Mouse (Mus musculus) left cerebral cortex, adult 18-20 months (tissue): ENCODE measurements around the gene Ppme1. TPM values are rescaled to one million over a fixed set of nuclear protein-coding genes. Genes with fewer than 3 reads are reported as not detected.
A peak's percentile ranks its signal among the peaks of the same experiment; 100 is the strongest.

Source experiments
- DNase-seq, 2 experiments: peaks; one replicate each; pipeline ENCODE4 v3.0.0; 2021 to 2022; ENCODE audit warnings: low spot score in 2 of 2, mixed read lengths in 1 of 2
- total RNA-seq, 2 experiments: library from RNA; stranded (reverse); gene quantifications; 2 replicates each; pipeline ENCODE4 v1.2.3; 2021

Gene Ppme1
- total RNA-seq, 2 experiments from 2014 or later, result 208 to 219 TPM

- no peak for DNase-seq
Measured at GRCm38 (mm10) chr7:100328636-100329035, 43.5 kb downstream of the Ppme1 start.

GRCm38 (mm10) chr7:100327514-100327913 lies 44.6 kb downstream of the Ppme1 start:
- no peak for DNase-seq

GRCm38 (mm10) chr7:100325482-100325881 lies 46.6 kb downstream of the Ppme1 start:
- DNase-seq, result peak; percentile 43 to 72

DNA sequence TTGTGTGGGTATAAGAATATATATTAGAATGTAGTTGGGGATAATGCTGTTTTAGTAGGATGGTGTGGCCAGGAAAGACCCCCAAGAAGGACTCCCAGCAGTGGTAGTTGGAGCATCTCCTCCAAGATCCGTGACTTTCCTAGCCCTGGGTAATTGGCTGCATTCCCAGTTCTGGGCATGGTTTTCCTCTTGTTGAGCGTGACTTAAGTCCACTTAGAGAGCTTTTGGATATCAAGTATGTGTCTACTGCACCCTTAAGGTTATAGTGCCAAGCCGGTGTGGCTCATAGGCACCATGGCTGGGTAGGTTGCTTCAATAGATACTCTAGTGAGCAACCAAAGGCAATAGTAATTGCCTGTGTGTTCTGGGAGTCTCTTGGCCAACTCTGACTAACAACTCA lies 48.4 kb downstream of the Ppme1 start:
- DNase-seq, result no peak

DNA sequence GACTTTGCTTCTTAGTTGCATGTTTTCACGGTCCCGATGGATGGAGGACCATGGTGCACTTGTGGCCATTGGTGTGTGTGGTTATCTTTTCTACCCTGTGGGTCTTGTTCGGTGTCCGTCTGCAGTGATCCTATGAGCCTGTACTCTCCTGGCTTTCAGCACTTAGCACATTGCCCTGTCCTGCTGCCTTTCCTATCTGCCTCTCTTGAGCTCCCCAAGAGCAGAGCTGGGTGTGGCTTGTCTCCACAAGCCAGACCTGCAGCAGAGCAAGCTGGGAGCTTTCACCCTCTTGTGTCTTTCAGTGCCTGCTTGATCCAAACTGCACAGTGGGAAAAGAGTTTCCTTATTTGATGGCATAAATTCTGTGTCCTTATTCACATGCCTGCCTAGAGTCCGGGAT lies 54.6 kb downstream of the Ppme1 start:
- no peak for DNase-seq

- no peak for DNase-seq
Measured at GRCm38 (mm10) chr7:100316924-100317323, 55.2 kb downstream of the Ppme1 start.

DNA sequence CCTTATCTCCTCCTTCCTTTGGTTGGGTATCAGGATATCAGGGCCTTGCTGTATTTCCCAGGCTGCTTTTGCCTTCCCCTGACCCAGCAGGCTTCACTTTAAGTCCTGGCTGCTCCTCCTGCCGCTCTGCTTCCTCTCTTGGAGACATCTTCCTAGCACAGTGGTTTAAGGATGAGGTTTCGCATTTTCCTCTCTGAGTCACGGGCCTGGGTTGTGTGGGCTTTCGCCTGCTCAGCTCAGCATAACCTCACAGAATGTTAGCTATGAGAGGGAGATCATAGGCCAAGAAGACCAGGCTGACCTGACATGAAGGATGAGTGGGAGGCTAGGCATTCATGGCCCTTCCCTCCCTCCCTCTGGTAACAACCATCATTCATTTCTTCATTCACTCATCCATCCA lies 59.4 kb downstream of the Ppme1 start:
- no peak for DNase-seq

- no peak for DNase-seq
Measured at GRCm38 (mm10) chr7:100310290-100310689, 61.8 kb downstream of the Ppme1 start.

DNA sequence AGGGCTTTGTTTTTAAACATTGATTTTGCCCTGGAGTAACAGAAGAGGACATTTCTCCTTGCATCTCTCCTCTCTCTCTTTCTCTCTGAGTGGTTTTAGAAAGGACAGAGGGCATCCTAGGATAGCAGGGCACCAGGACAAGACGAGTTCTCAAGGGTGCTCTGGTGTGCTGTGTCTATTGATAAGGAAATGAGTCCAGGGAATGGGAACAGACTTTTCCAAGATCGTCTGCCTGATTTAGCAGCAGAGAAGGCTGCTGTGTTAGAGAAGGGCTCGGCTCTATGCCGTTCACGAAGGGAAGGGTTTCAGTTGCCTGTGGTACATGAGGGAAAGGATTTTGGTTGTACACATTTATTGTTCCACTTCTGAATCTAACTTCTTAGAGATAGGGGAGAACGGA lies 62.4 kb downstream of the Ppme1 start:
- DNase-seq, result no peak

DNA sequence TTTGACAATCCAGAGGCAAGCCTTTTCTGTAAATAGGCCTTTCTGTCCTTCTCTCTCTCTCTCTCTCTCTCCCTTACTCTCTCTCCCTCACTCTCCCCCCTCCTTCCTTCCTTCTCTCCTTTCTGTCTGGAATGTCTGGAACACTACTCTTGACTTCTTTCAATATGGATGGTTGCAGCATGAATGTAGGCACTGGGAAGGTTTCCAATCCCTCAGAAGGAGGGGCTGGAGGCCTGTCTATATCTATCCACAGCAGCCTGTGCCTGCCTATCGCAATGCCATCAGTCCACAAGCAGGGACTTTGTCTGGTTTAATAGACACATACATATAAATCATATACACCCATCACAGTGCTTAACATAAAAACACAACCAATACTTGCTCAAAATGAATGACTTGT lies 62.9 kb downstream of the Ppme1 start:
- no peak for DNase-seq

DNA sequence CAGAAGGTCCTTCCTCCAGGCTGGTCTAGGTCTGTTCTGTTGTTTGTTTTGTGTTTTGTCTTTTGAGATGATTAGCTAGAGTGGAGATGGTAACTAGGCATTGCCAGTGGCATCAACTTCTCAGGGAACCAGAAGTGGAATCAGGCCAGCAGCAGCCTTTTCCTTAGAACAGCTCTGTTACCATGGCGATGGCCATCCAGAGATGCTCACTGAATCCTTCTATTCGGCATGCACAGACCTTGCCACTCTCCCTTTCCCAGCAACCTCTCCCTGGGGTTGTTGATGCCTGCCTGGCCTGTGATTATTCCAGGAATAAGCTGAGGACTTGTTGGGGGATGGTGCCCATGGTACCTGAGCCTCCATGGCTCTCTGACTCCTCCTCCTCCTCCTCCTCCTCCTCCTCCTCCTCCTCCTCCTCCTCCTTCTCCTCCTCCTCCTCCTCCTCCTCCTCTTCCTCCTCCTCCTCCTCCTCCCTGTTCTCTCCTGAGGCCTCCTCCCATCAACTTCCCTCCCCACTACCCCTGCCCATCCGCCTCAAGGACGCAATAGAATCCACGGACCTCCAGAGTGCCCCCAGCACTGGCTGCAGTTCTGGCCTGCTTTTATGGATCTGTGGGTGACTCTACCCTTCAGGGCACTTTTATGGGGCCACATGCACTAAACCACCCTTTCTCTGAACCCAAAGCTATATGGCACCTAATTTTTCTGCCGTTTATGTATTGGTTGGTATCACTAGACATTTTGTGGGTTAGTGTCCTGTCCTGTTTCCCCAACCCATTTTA lies 64.0 kb downstream of the Ppme1 start:
- DNase-seq, result peak; percentile 56 to 61

- no peak for DNase-seq
Measured at GRCm38 (mm10) chr7:100305894-100306293, 66.2 kb downstream of the Ppme1 start.

- DNase-seq, result peak; percentile 75 to 79
Measured at GRCm38 (mm10) chr7:100302316-100302715, 69.8 kb downstream of the Ppme1 start.

- DNase-seq, result no peak
Measured at GRCm38 (mm10) chr7:100301390-100301789, 70.7 kb downstream of the Ppme1 start.

GRCm38 (mm10) chr7:100298861-100299510 lies 73.1 kb downstream of the Ppme1 start:
- no peak for DNase-seq

GRCm38 (mm10) chr7:100296699-100297098 lies 75.4 kb downstream of the Ppme1 start:
- no peak for DNase-seq

DNA sequence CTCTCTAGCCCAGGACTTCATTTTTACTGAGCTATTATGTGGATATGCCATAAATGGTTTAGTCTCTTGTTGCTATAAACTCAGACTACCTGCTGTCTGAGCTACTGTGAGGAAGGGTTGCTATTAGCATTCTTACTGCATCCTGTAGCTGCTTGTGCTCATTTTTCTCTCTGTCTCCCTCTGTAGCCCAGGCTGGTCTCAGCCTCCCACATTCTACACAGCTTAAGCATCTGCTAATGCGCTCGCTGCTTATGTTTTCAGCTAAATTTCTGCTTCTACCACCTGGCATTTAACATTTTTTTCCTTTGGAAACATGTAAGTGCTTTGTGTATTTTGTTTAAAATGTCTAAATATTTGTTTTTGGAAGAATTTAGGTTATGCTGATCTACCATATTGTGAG lies 76.4 kb downstream of the Ppme1 start:
- DNase-seq, result no peak

- no peak for DNase-seq
Measured at GRCm38 (mm10) chr7:100293546-100293945, 78.6 kb downstream of the Ppme1 start.

GRCm38 (mm10) chr7:100288622-100289021 lies 83.5 kb downstream of the Ppme1 start:
- no peak for DNase-seq

GRCm38 (mm10) chr7:100287748-100288578 lies 84.1 kb downstream of the Ppme1 start:
- no peak for DNase-seq

- peak; percentile 44 to 48 for DNase-seq
Measured at GRCm38 (mm10) chr7:100285383-100285782, 86.7 kb downstream of the Ppme1 start, which contains the start of gene P4ha3. TSS of gene P4ha3 (plus strand) at chr7:100285520.

- no peak for DNase-seq
Measured at GRCm38 (mm10) chr7:100283298-100283697, 88.8 kb downstream of the Ppme1 start.
